ENCODE assay signal across 8 mouse cellular contexts in the genomic region with DNA sequence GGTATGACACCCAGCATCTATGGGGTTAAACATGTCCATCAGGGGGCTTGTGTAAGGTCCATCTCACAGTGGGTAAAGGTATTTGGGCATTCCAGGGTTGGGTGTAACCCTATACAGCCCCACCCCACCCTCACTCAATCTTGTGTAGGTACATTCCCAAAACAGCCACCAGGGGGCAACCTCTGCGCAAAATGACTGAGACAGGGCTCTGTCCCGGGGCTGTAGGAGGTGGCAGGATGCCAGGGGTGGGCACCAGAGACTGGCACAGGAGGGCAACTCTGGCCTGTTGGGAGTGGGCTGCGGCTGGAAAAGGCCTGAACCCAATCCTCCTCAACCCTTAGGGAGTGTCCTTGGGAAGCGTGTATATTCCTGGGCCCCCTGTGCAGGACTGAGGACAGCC. TPM values are rescaled to one million over a fixed set of nuclear protein-coding genes. Genes with fewer than 3 reads are reported as not detected.
A peak's percentile ranks its signal among the peaks of the same experiment; 100 is the strongest.
DNase-seq lines count a peak whose midpoint lies in the region; ATAC-seq and TF ChIP-seq lines count a peak whose summit lies in the region.

No protein-coding gene starts in this region.

- no peak for TF ChIP-seq POLR2A in testis, adult 2 months (IDR thresholded peaks at IDR 0.05; ENCODE audit: control insufficient read depth, low read depth, low read length)
- no peak for TF ChIP-seq POLR2A in brain, embryonic 14.5 days (IDR thresholded peaks at IDR 0.05; ENCODE audit: borderline replicate concordance, extremely low read depth, insufficient read depth, insufficient read length, poor library complexity, severe bottlenecking)

- no peaks in the 10 kb centered on the region for H3K36me3 ChIP-seq in testis, adult 2 months (ENCODE audit: control insufficient read depth, insufficient read depth, low read length)
- no peaks in the 10 kb centered on the region for H3K36me3 ChIP-seq in forebrain, embryonic 12.5 days (replicated peaks)
- no peaks in the 10 kb centered on the region for H3K36me3 ChIP-seq in intestine, embryonic 15.5 days
- no peaks in the 10 kb centered on the region for H3K36me3 ChIP-seq in liver, embryonic 13.5 days

- H3K4me2 ChIP-seq in forebrain, embryonic 12.5 days = no peak overlapping the region
- no peak overlapping the region for H3K4me2 ChIP-seq in intestine, embryonic 15.5 days (replicated peaks)
- no peak overlapping the region for H3K4me2 ChIP-seq in liver, embryonic 13.5 days

- TF ChIP-seq CTCF in testis, adult 2 months (IDR thresholded peaks at IDR 0.05; ENCODE audit: control insufficient read depth, insufficient read depth, insufficient replicate concordance, low read depth, low read length) = peak; percentile 84
- TF ChIP-seq CTCF in brain, embryonic 14.5 days (IDR thresholded peaks at IDR 0.05; ENCODE audit: borderline replicate concordance, extremely low read depth, insufficient read depth, insufficient read length) = peak; percentile 78

- H3K4me1 ChIP-seq in testis, adult 2 months (ENCODE audit: control insufficient read depth, insufficient read depth, low read length) = no peaks in the 10 kb centered on the region; the same call in 1 of the 2 replicates
- peaks cover 19% of the 10 kb centered on the region for H3K4me1 ChIP-seq in forebrain, embryonic 12.5 days
- peaks cover 54% of the 10 kb centered on the region for H3K4me1 ChIP-seq in intestine, embryonic 15.5 days (replicated peaks)
- H3K4me1 ChIP-seq in liver, embryonic 13.5 days (replicated peaks) = peaks cover 9% of the 10 kb centered on the region

- no peak overlapping the region for H3K9ac ChIP-seq in forebrain, embryonic 12.5 days
- H3K9ac ChIP-seq in intestine, embryonic 15.5 days = no peak overlapping the region
- no peak overlapping the region for H3K9ac ChIP-seq in liver, embryonic 13.5 days

- H3K27me3 ChIP-seq in testis, adult 2 months (ENCODE audit: control insufficient read depth, insufficient read depth, low read length) = no peaks in the 10 kb centered on the region
- peaks cover 67% of the 10 kb centered on the region for H3K27me3 ChIP-seq in forebrain, embryonic 12.5 days
- peaks cover 8% of the 10 kb centered on the region for H3K27me3 ChIP-seq in intestine, embryonic 15.5 days (replicated peaks)
- H3K27me3 ChIP-seq in liver, embryonic 13.5 days = peaks cover 61% of the 10 kb centered on the region

- ATAC-seq in forebrain, embryonic 12.5 days (ENCODE audit: low FRiP score) = peak; percentile 31
- ATAC-seq in intestine, embryonic 15.5 days = peak; percentile 35
- ATAC-seq in liver, embryonic 13.5 days (ENCODE audit: low read depth) = peak; percentile 45

- H3K9me3 ChIP-seq in forebrain, embryonic 12.5 days = no peaks in the 10 kb centered on the region
- H3K9me3 ChIP-seq in intestine, embryonic 15.5 days = no peaks in the 10 kb centered on the region
- no peaks in the 10 kb centered on the region for H3K9me3 ChIP-seq in liver, embryonic 13.5 days (replicated peaks)

- no peak overlapping the region for H3K27ac ChIP-seq in testis, adult 2 months (ENCODE audit: control insufficient read depth, insufficient read depth, low read depth, low read length)
- H3K27ac ChIP-seq in forebrain, embryonic 12.5 days = no peak overlapping the region
- H3K27ac ChIP-seq in intestine, embryonic 15.5 days = no peak overlapping the region
- no peak overlapping the region for H3K27ac ChIP-seq in liver, embryonic 13.5 days

- DNase-seq in testis, postnatal 14 days (ENCODE audit: low spot score) = no peak
- DNase-seq in brain, embryonic 14.5 days (ENCODE audit: low read depth) = peak; percentile 62
- DNase-seq in liver, embryonic 13.5 days = peak; percentile 53
- peak; percentile 72 to 84 for DNase-seq in natural killer cell, adult 2 months (ENCODE audit: low spot score in 2 of 2)
- DNase-seq in thymus, postnatal 14 days = peak; percentile 89

- WGBS in forebrain, embryonic 12.5 days = 18% methylated on average over 4 of the region's 4 CpGs
- WGBS in intestine, embryonic 15.5 days = 10% methylated on average over 4 of the region's 4 CpGs
- WGBS in liver, embryonic 13.5 days (ENCODE audit: insufficient replicate concordance) = 11% methylated on average over 4 of the region's 4 CpGs

- H3K4me3 ChIP-seq in testis, adult 2 months (ENCODE audit: control insufficient read depth, low read depth, low read length) = no peak overlapping the region
- no peak overlapping the region for H3K4me3 ChIP-seq in forebrain, embryonic 12.5 days (replicated peaks)
- no peak overlapping the region for H3K4me3 ChIP-seq in intestine, embryonic 15.5 days (replicated peaks)
- no peak overlapping the region for H3K4me3 ChIP-seq in liver, embryonic 13.5 days (replicated peaks)

RNA-seq across cellular contexts. Expression of a gene that starts 2.0 kb away (rescaled TPM):
- polyA plus RNA-seq in testis, adult 2 months (2012; rRNA removed) = 1.2 TPM in 2 replicates
- polyA plus RNA-seq in brain, embryonic 14.5 days (2012; rRNA removed) = 1.1 and 1.6 TPM in 2 replicates
- polyA plus RNA-seq in forebrain, embryonic 12.5 days (2016; fragmentation: Nextera tagmentation; extraction: Ambion mirVana) = 0.05 and 0.19 TPM in 2 replicates
- 2.3 and 3.0 TPM in 2 replicates for polyA plus RNA-seq in intestine, embryonic 15.5 days (2015; fragmentation: Nextera tagmentation; extraction: Ambion mirVana)
- polyA plus RNA-seq in liver, embryonic 13.5 days (2015; fragmentation: Nextera tagmentation; extraction: Ambion mirVana) = 0.13 and 0.15 TPM in 2 replicates

RNA-seq across cellular contexts. Expression of a gene that starts 8.3 kb away (rescaled TPM):
- polyA plus RNA-seq in testis, adult 2 months (2012; rRNA removed) = 77.8 and 87.0 TPM in 2 replicates
- 13.6 and 14.7 TPM in 2 replicates for polyA plus RNA-seq in brain, embryonic 14.5 days (2012; rRNA removed)
- polyA plus RNA-seq in forebrain, embryonic 12.5 days (2016; fragmentation: Nextera tagmentation; extraction: Ambion mirVana) = 13.7 and 15.6 TPM in 2 replicates
- polyA plus RNA-seq in intestine, embryonic 15.5 days (2015; fragmentation: Nextera tagmentation; extraction: Ambion mirVana) = 3.7 and 4.6 TPM in 2 replicates
- polyA plus RNA-seq in liver, embryonic 13.5 days (2015; fragmentation: Nextera tagmentation; extraction: Ambion mirVana) = 0.71 and 0.83 TPM in 2 replicates

RNA-seq across cellular contexts. Expression of a gene that starts 28.7 kb away (rescaled TPM):
- 23.7 and 23.9 TPM in 2 replicates for polyA plus RNA-seq in testis, adult 2 months (2012; rRNA removed)
- polyA plus RNA-seq in brain, embryonic 14.5 days (2012; rRNA removed) = 42.3 and 71.4 TPM in 2 replicates
- polyA plus RNA-seq in forebrain, embryonic 12.5 days (2016; fragmentation: Nextera tagmentation; extraction: Ambion mirVana) = 144 and 149 TPM in 2 replicates
- polyA plus RNA-seq in intestine, embryonic 15.5 days (2015; fragmentation: Nextera tagmentation; extraction: Ambion mirVana) = 87.6 and 88.0 TPM in 2 replicates
- 69.5 and 76.9 TPM in 2 replicates for polyA plus RNA-seq in liver, embryonic 13.5 days (2015; fragmentation: Nextera tagmentation; extraction: Ambion mirVana)

RNA-seq across cellular contexts. Expression of a gene that starts 40.0 kb away (rescaled TPM):
- 4.0 TPM in 2 replicates for polyA plus RNA-seq in testis, adult 2 months (2012; rRNA removed)
- polyA plus RNA-seq in brain, embryonic 14.5 days (2012; rRNA removed) = 6.5 and 6.8 TPM in 2 replicates
- 3.6 and 3.9 TPM in 2 replicates for polyA plus RNA-seq in forebrain, embryonic 12.5 days (2016; fragmentation: Nextera tagmentation; extraction: Ambion mirVana)
- 11.6 and 12.6 TPM in 2 replicates for polyA plus RNA-seq in intestine, embryonic 15.5 days (2015; fragmentation: Nextera tagmentation; extraction: Ambion mirVana)
- polyA plus RNA-seq in liver, embryonic 13.5 days (2015; fragmentation: Nextera tagmentation; extraction: Ambion mirVana) = 9.6 and 11.0 TPM in 2 replicates
